Mouse (Mus musculus) fat pad, adult 2 months (tissue): Measurements from ENCODE around the gene Olfr293.

Experiments
- DNase-seq: peaks from one replicate; pipeline ENCODE4 v3.0.0-alpha.2; 2011; ENCODE audit warnings: low read depth, low spot score; ENCODE audit errors: extremely low read depth

Gene Olfr293

DNA sequence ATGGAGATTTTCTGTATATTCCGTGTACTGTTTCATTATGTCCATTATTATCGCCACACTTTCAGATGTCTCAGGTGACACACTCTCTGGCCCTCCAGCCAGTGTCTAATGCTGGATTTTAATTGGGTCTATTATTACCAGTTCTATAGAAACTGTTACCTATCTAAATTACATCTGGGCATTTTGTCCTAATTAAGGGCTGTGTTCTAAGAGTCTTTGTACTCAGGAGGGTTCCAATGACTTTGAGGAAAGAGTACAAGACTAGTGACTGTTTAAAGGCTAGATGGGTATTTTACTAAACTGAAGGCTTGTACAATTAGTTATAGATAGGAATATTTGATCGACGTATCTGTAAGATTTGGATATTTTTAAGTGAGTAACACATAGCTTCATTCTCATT is at the start of gene Olfr293:
Gene Olfr293, plus strand, starts transcription at position 301 of the 400 bp plus-strand sequence.
- DNase-seq: no peak

GRCm38 (mm10) chr7:86616543-86616942 is 32.3 kb upstream of the Olfr293 start, which contains the start of gene Olfr294:
Gene Olfr294, minus strand, starts transcription at chr7:86616643.
- no peak for DNase-seq

- no peak for DNase-seq
Measured at GRCm38 (mm10) chr7:86688030-86688429, 39.2 kb downstream of the Olfr293 start, which contains the start of gene Olfr292. Gene Olfr292, plus strand, starts transcription at chr7:86688330.
